Mouse (Mus musculus): ENCODE measurements around the gene Fggy.

Gene Fggy

DNA sequence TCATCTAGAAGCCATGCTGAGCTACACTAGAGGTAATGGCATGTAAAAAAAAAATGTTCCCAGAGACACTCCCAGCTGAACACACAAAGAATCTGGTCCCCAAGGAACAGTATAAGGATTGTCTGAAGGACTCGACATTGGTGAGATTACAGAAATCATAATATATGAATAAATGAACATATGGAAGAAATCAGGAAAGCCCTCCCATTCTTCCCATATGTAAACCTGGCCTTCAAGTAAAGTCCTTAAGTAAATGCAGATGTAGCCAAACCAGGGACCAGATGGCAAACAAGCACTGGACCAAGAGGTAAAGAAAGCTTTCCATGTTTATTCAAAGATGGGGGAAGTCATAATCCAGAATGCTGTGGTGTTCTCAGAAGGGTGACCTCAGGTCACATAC is 343.5 kb downstream of the Fggy start:
- no peak for DNase-seq (ENCODE audit: low read depth, low spot score)

GRCm38 (mm10) chr4:95906141-95906540 is 348.8 kb downstream of the Fggy start:
- DNase-seq (ENCODE audit: low read depth, low spot score) = no peak

DNA sequence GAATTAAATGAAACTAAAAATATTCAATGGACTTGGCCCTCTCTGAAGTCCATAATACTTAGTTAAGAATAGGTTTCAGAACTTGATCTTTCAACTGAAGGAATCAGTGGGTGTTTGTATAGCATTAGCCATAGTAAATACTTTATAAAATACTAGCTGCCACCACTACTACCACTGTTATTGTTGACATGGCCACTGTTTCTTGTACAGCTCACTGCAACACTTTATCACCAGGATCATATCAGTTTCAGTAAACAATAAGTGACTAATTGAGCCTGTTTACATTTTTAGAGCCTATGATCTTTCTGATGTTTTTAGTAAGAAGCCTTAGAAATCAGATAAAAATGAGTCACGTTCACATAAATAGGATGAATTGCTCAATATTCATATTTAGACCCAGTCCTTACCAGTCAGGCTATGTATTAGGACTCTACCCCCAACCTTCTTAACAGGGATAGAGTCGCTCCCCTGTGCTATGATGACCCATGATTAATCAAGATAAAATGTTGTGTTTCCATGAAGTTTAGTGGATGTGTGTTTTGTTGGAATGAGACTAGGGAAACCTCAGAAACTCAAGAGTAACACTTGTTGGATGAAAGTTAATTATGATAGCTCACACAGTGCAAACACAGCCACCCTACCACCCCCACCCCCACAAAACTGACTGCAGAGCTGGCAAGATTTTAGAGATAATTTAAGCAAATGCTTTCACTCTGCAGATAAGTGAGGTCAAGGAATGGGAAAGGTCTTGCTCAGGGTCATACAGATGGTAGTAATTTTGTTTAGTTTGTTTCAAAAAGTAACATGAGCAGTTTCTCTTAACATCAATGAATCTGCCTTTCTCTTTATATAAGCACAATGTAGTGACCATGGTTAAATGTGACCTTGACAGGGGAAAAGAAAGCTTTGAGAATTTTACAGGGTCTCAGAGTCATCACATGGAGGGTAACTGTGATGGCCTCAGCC is 352.7 kb downstream of the Fggy start:
- no peak for DNase-seq (ENCODE audit: low read depth, low spot score)

- DNase-seq (ENCODE audit: low read depth, low spot score) = no peak
Observed at GRCm38 (mm10) chr4:95913026-95913425, 355.7 kb downstream of the Fggy start.

DNA sequence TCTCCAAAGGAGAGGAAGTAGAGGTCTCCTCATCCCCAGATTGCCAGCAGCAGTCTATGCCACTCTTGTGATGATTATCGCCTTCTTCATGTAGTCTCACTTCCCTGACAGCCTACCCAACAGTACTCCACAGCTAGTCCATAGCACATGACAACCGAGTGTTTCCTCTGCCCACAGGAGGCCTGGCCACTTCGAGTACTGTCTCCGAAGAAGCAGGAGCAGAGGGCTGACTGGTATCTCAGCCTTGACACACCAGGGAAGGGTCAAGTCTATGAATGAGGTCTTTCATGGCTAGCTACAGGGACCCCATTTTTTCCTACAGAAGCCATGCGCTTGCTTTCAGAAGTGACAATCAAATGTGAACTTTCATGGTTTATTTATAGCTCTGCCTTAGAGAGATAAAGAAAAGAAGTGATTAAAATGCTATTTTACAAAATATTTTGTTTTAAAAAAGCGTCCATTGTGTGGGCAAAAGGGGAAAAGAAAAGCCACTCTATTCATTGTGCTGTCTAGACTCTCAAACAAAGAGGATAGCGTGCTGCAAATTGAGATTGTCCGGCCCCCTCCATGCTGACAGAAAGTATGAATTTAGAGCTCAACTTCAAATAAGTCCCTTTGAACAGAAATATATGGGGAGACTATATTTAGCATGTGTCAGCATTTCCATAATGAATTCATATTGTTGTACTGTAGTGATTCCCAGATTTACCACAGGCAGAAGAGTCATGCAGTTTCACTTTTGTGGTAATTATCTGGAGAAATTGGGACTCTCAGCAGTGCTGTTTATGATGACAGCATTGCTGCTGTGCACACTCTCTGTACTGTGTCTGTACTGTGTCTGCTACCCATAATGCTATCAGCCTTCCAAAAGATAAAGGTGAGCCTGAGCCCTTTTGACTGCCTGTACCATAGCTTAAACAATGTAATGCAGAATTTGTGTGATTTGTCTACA is 358.6 kb downstream of the Fggy start:
- DNase-seq (ENCODE audit: low read depth, low spot score) = no peak

DNA sequence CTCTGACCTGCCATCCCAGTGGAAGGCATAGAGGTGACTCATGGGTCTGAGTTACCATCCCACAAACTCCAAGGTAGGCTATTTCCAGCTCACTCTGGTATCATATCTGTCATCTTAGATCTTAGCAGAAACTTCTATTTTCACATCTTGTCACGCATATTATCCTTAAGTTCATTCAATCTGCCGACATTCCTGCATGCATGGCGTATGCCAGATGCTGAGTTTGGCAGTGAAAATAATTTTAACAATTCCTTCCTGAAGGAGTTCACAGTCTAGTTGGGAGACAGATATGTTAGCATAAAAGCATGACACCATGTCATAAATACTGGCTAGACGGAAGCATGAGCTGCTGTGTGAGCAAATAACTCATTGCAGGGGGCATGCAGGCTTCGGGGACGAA is 360.4 kb downstream of the Fggy start:
- no peak for DNase-seq (ENCODE audit: low read depth, low spot score)

DNA sequence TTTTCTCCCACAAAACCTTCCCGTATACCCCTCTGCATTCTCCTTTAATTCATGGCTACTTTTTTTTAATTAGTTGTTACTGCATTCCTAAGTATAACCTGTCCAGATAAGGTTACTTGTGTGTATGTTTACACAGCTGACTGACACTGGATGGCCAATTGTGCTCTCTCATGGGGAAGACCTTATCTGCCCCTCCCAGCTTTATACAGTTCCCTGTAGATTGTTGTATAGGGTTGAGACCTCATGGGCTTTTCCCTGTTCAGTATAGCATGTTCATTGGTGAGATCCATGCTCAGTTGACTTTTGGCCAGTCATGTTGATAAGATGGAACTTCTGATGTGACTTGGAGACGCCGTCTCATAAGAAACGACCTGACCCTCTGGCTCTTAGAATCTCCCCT is 363.1 kb downstream of the Fggy start:
- no peak for DNase-seq (ENCODE audit: low read depth, low spot score)

- peak; percentile 23 for DNase-seq (ENCODE audit: low read depth, low spot score)
Observed at GRCm38 (mm10) chr4:95924210-95925184, 367.2 kb downstream of the Fggy start.

GRCm38 (mm10) chr4:95928846-95929245 is 371.5 kb downstream of the Fggy start:
- no peak for DNase-seq (ENCODE audit: low read depth, low spot score)

DNA sequence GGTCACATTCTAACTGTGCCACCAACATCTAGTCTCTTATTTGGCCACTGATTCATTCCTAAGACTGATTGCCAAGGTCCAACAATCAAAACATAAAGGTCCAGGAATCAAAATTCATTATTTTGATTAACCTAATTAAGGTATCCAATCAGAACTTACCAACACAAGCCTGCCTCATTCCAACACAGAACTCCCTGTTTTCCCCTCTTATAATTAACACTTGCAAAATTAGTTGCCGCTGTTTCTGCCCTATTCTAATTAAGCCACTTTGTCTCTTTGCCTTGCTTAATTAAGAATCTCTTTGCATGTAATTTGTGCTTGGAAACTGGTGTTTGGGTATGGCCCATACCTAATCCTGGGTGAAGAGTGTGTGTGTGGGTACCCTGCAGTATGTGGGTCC is 372.6 kb downstream of the Fggy start:
- DNase-seq (ENCODE audit: low read depth, low spot score) = no peak

GRCm38 (mm10) chr4:95931331-95931730 is 374.0 kb downstream of the Fggy start:
- DNase-seq (ENCODE audit: low read depth, low spot score) = no peak

DNA sequence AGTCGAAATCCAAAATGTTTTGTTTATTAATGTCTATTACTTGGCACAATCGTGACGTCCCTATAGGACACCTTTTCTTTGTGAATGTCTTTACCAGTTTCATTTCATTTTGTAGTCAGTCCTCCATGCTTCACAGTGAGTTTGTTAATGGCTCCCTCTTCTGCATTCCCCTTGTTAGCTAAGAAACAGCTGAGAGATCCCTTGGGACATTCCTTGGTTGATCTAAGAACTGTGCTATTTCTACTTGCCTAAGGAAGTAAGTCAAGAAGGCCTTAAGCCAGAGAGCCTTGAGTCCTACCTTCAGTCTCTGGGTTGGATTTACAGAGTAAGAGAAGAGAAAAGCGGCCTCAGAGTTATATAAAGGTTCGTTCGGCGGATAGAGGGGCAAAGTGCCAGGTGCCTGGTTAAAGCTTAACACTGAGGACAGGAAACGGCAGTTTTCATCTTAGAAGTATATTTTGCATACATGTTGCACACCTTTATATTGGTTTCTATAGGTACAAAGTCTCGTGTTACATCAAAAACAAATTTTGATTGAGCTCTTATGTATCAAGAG is 376.6 kb downstream of the Fggy start:
- no peak for DNase-seq (ENCODE audit: low read depth, low spot score)

- DNase-seq (ENCODE audit: low read depth, low spot score) = no peak
Observed at GRCm38 (mm10) chr4:95934384-95935035, 377.2 kb downstream of the Fggy start.

- no peak for DNase-seq (ENCODE audit: low read depth, low spot score)
Observed at GRCm38 (mm10) chr4:95938701-95939100, 381.4 kb downstream of the Fggy start.

DNA sequence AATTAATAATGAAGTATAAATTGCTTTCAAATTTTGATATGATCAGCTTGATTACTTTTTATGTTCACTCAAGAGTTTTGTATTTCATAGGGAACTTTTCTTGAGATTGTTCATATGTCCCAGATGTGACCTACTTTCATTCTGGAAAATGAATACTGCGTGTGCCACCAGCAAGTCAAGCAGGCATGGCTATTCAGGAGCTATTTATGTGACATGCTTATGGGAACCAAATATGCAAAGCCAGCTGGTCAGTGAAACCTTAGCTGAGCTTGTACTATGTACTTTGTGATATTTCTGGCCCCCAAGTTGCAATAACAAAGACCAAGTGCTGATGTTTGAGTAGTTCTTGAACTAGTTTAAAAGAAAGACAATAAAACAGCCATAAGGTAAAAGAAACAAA is 390.6 kb downstream of the Fggy start:
- no peak for DNase-seq (ENCODE audit: low read depth, low spot score)

- no peak for DNase-seq (ENCODE audit: low read depth, low spot score)
Observed at GRCm38 (mm10) chr4:95953328-95953727, 396.0 kb downstream of the Fggy start.

GRCm38 (mm10) chr4:95966928-95967724 is 409.8 kb downstream of the Fggy start, which contains the start of gene Hook1:
Hook1 (plus strand) TSS chr4:95967240.
- peak; percentile 96 for DNase-seq (ENCODE audit: low read depth, low spot score)

Data from retina, adult 2 months (tissue).